Mouse (Mus musculus) embryonic facial prominence, embryonic 14.5 days (tissue): Measurements from ENCODE around the gene Crispld2. TPM values are rescaled to one million over a fixed set of nuclear protein-coding genes. Genes with fewer than 3 reads are reported as not detected.

Source experiments
- ATAC-seq: fragments of 200-750 bp; cut with Nextera tagmentation; 2 replicates; pipeline ENCODE4 v1.8.0; 2017; ENCODE audit warnings: low read depth, moderate number of reproducible peaks, moderate TSS enrichment
- DNase-seq: peaks from one replicate; pipeline ENCODE4 v3.0.0-alpha.2; 2015; ENCODE audit warnings: low spot score
- H3K27ac ChIP-seq: fragments of 300-500 bp; sonication (generic); replicated peaks from 2 replicates; pipeline ENCODE4 v1.5.1; 2014; ENCODE audit warnings: low read depth, mild to moderate bottlenecking, low read length, moderate library complexity
- H3K27me3 ChIP-seq: fragments of 300-500 bp; sonication (generic); replicated peaks from 2 replicates; pipeline ENCODE4 v1.6.1; 2014; ENCODE audit warnings: low read length; ENCODE audit not compliant: control insufficient read depth, insufficient read depth
- H3K36me3 ChIP-seq: fragments of 300-500 bp; sonication (generic); 2 replicates; pipeline ENCODE4 v1.6.1; 2014; ENCODE audit warnings: low read length, mixed read lengths; ENCODE audit not compliant: control insufficient read depth, insufficient read depth
- H3K4me1 ChIP-seq: fragments of 300-500 bp; sonication (generic); 2 replicates; pipeline ENCODE4 v1.6.1; 2014; ENCODE audit warnings: antibody characterized with exemption, low read length; ENCODE audit not compliant: control insufficient read depth, insufficient read depth
- H3K4me2 ChIP-seq: fragments of 300-500 bp; sonication (generic); 2 replicates; pipeline ENCODE4 v1.6.1; 2014; ENCODE audit warnings: low read depth, mild to moderate bottlenecking, low read length, moderate library complexity, mixed read lengths
- H3K4me3 ChIP-seq: fragments of 300-500 bp; sonication (generic); 2 replicates; pipeline ENCODE4 v1.5.1; 2014; ENCODE audit warnings: low read depth, mild to moderate bottlenecking, low read length
- H3K9ac ChIP-seq: fragments of 300-500 bp; sonication (generic); 2 replicates; pipeline ENCODE4 v1.6.1; 2014; ENCODE audit warnings: low read depth, mild to moderate bottlenecking, low read length, moderate library complexity, mixed read lengths
- H3K9me3 ChIP-seq: fragments of 300-500 bp; sonication (generic); 2 replicates; pipeline ENCODE4 v1.6.1; 2016; ENCODE audit warnings: low read length; ENCODE audit not compliant: control insufficient read depth
- WGBS: fragments of 180-500 bp; shearing (Covaris S2); extraction: QIAGEN DNeasy Blood & Tissue Kit; methylation state at CpG from one replicate; pipeline ENCODE4 v1.1.7; 2014; 5-methylcytosine and 5-hydroxymethylcytosine counted together
- polyA plus RNA-seq: library from polyadenylated mRNA; unstranded; fragments of >200 nt; fragmentation: Nextera tagmentation; extraction: Ambion mirVana; gene quantifications from 2 replicates; pipeline ENCODE4 v1.2.1, GENCODE M21; 2014

Gene Crispld2
- polyA plus RNA-seq, 1 experiment from 2014 or later = 5.6 TPM

- WGBS = 82% methylated on average over 5 of the region's 5 CpGs
- H3K9me3 ChIP-seq = no peaks in the 10 kb centered on the region
- H3K27me3 ChIP-seq = no peaks in the 10 kb centered on the region
- H3K27ac ChIP-seq = no peak overlapping the region
- DNase-seq (no peak), ATAC-seq (no peak)
- H3K4me1 ChIP-seq = peaks cover 9% of the 10 kb centered on the region
- H3K9ac ChIP-seq = no peak overlapping the region
- H3K36me3 ChIP-seq = no peaks in the 10 kb centered on the region
- no peak overlapping the region for H3K4me2 ChIP-seq
- no peak overlapping the region for H3K4me3 ChIP-seq
Measured at GRCm38 (mm10) chr8:120032549-120033208, 40.4 kb downstream of the Crispld2 start.

GRCm38 (mm10) chr8:120034471-120034870, 42.2 kb downstream of the Crispld2 start:
- Histone ChIP-seq H3K27ac (no peak overlapping the region), H3K9me3 (no peaks in the 10 kb centered on the region), H3K9ac (no peak overlapping the region), H3K27me3 (no peaks in the 10 kb centered on the region), H3K4me3 (no peak overlapping the region), H3K4me2 (no peak overlapping the region), H3K36me3 (no peaks in the 10 kb centered on the region), H3K4me1 (peaks cover 9% of the 10 kb centered on the region)
- DNase-seq = no peak
- WGBS = 40% methylated on average over 6 of the region's 6 CpGs
- no peak; the same call in 1 of the 2 replicates for ATAC-seq

GRCm38 (mm10) chr8:120036111-120036510, 43.9 kb downstream of the Crispld2 start:
- Histone ChIP-seq H3K27ac (no peak overlapping the region), H3K4me2 (no peak overlapping the region), H3K4me3 (no peak overlapping the region), H3K36me3 (no peaks in the 10 kb centered on the region), H3K27me3 (no peaks in the 10 kb centered on the region), H3K9ac (no peak overlapping the region), H3K4me1 (peaks cover 9% of the 10 kb centered on the region), H3K9me3 (no peaks in the 10 kb centered on the region)
- WGBS = 8% methylated on average over 9 of the region's 9 CpGs
- DNase-seq = peak; percentile 44
- no peak for ATAC-seq

GRCm38 (mm10) chr8:120036578-120036977, 44.3 kb downstream of the Crispld2 start:
- Histone ChIP-seq H3K36me3 (no peaks in the 10 kb centered on the region), H3K4me2 (no peak overlapping the region), H3K9me3 (no peaks in the 10 kb centered on the region), H3K27me3 (no peaks in the 10 kb centered on the region), H3K4me3 (no peak overlapping the region), H3K27ac (no peak overlapping the region), H3K4me1 (peaks cover 9% of the 10 kb centered on the region), H3K9ac (no peak overlapping the region)
- DNase-seq (no peak), ATAC-seq (no peak)
- WGBS = 60% methylated on average over 4 of the region's 4 CpGs

- WGBS = 76% methylated on average over 15 of the region's 15 CpGs
- Histone ChIP-seq H3K36me3 (no peaks in the 10 kb centered on the region), H3K4me1 (peaks cover 9% of the 10 kb centered on the region), H3K27me3 (no peaks in the 10 kb centered on the region), H3K4me2 (no peak overlapping the region), H3K9me3 (no peaks in the 10 kb centered on the region), H3K4me3 (no peak overlapping the region), H3K27ac (no peak overlapping the region), H3K9ac (no peak overlapping the region)
- no peak for DNase-seq
- ATAC-seq = no peak
Measured at GRCm38 (mm10) chr8:120037199-120037598, 45.0 kb downstream of the Crispld2 start.

- Histone ChIP-seq H3K27ac (no peak overlapping the region), H3K4me1 (peaks cover 9% of the 10 kb centered on the region)
- 78% methylated on average over 8 of the region's 8 CpGs for WGBS
Measured at GRCm38 (mm10) chr8:120037611-120038010, 45.4 kb downstream of the Crispld2 start.

GRCm38 (mm10) chr8:120038741-120039140, 46.5 kb downstream of the Crispld2 start:
- Histone ChIP-seq H3K27ac (no peak overlapping the region), H3K9ac (no peak overlapping the region), H3K27me3 (no peaks in the 10 kb centered on the region), H3K4me1 (peaks cover 9% of the 10 kb centered on the region), H3K4me2 (no peak overlapping the region), H3K9me3 (no peaks in the 10 kb centered on the region), H3K4me3 (no peak overlapping the region), H3K36me3 (no peaks in the 10 kb centered on the region)
- no peak for ATAC-seq
- no peak for DNase-seq
- WGBS = 93% methylated on average over 12 of the region's 12 CpGs

More at GRCm38 (mm10) chr8:120037611-120038010, 45.4 kb downstream of the Crispld2 start:
- H3K4me3 ChIP-seq = no peak overlapping the region
- ATAC-seq (no peak), DNase-seq (no peak)
- no peaks in the 10 kb centered on the region for H3K27me3 ChIP-seq
- H3K36me3 ChIP-seq = no peaks in the 10 kb centered on the region
- no peak overlapping the region for H3K9ac ChIP-seq
- H3K4me2 ChIP-seq = no peak overlapping the region
- no peaks in the 10 kb centered on the region for H3K9me3 ChIP-seq

- Histone ChIP-seq H3K27ac (no peak overlapping the region), H3K4me3 (no peak overlapping the region), H3K36me3 (no peaks in the 10 kb centered on the region), H3K4me2 (no peak overlapping the region), H3K9me3 (no peaks in the 10 kb centered on the region), H3K4me1 (peaks cover 9% of the 10 kb centered on the region), H3K27me3 (no peaks in the 10 kb centered on the region), H3K9ac (no peak overlapping the region)
- ATAC-seq (no peak), DNase-seq (no peak)
- WGBS = 67% methylated on average over 10 of the region's 11 CpGs
Measured at GRCm38 (mm10) chr8:120039313-120039919, 47.2 kb downstream of the Crispld2 start.

GRCm38 (mm10) chr8:120040861-120041260, 48.6 kb downstream of the Crispld2 start:
- Histone ChIP-seq H3K9ac (no peak overlapping the region), H3K4me2 (no peak overlapping the region), H3K4me1 (peaks cover 8% of the 10 kb centered on the region), H3K36me3 (no peaks in the 10 kb centered on the region), H3K4me3 (no peak overlapping the region), H3K27me3 (no peaks in the 10 kb centered on the region), H3K27ac (no peak overlapping the region), H3K9me3 (no peaks in the 10 kb centered on the region)
- ATAC-seq (no peak), DNase-seq (no peak)
- 46% methylated on average over 1 of the region's 1 CpGs for WGBS
